Mouse (Mus musculus) splenic B cell, adult 2 months (primary cell): ENCODE measurements around the gene Emd.

Source experiments
- DNase-seq: peaks from one replicate; pipeline ENCODE4 v3.0.0-alpha.2; 2011; ENCODE audit warnings: low read depth, low spot score
- H3K27me3 ChIP-seq: 2 replicates; pipeline ENCODE4 v1.6.1; 2012; ENCODE audit warnings: mild to moderate bottlenecking, low read length, moderate library complexity, mixed read lengths; ENCODE audit not compliant: control insufficient read depth, poor library complexity, insufficient read depth, severe bottlenecking
- H3K36me3 ChIP-seq: 2 replicates; pipeline ENCODE4 v1.6.1; 2012; ENCODE audit warnings: mild to moderate bottlenecking, low read length, moderate library complexity, mixed read lengths; ENCODE audit not compliant: control insufficient read depth, poor library complexity, insufficient read depth, severe bottlenecking

Gene Emd

GRCm38 (mm10) chrX:74296538-74297448 is 42.3 kb downstream of the Emd start, which contains the start of gene Atp6ap1:
Atp6ap1 (plus strand) TSS chrX:74297097.
- Histone ChIP-seq H3K27me3 (no peaks in the 10 kb centered on the region), H3K36me3 (peaks cover 4% of the 10 kb centered on the region; the same call in 1 of the 2 replicates)
- peak; percentile 95 for DNase-seq

GRCm38 (mm10) chrX:74298348-74298747 is 43.9 kb downstream of the Emd start:
- no peaks in the 10 kb centered on the region for H3K27me3 ChIP-seq
- no peak for DNase-seq
- peaks cover 6% of the 10 kb centered on the region; the same call in 1 of the 2 replicates for H3K36me3 ChIP-seq

GRCm38 (mm10) chrX:74299721-74300120 is 45.2 kb downstream of the Emd start:
- peaks cover 6% of the 10 kb centered on the region for H3K36me3 ChIP-seq
- no peaks in the 10 kb centered on the region for H3K27me3 ChIP-seq
- DNase-seq: peak; percentile 57

- no peaks in the 10 kb centered on the region for H3K27me3 ChIP-seq
- peaks cover 11% of the 10 kb centered on the region for H3K36me3 ChIP-seq
- peak; percentile 80 for DNase-seq
Observed at GRCm38 (mm10) chrX:74304867-74305700, 50.6 kb downstream of the Emd start, which contains the start of gene Gdi1. Gdi1 (plus strand) TSS chrX:74304998.
